Mouse (Mus musculus) heart, postnatal 0 days (tissue): ENCODE results near the gene Prdm1. TPM values are rescaled to one million over a fixed set of nuclear protein-coding genes. Genes with fewer than 3 reads are reported as not detected.

ENCODE experiments used
- ATAC-seq: fragments of 200-750 bp; cut with Nextera tagmentation; 2 replicates; pipeline ENCODE4 v1.8.0; 2017; ENCODE audit warnings: low read depth, moderate number of reproducible peaks, moderate library complexity; ENCODE audit not compliant: insufficient read depth
- DNase-seq: peaks from one replicate; pipeline ENCODE4 v3.0.0-alpha.2; 2016; ENCODE audit warnings: low spot score
- H3K27ac ChIP-seq: fragments of 300-500 bp; sonication (generic); 2 replicates; pipeline ENCODE4 v1.5.1; 2014; ENCODE audit warnings: low read depth, mild to moderate bottlenecking
- H3K27me3 ChIP-seq: fragments of 300-500 bp; sonication (generic); 2 replicates; pipeline ENCODE4 v1.6.1; 2014; ENCODE audit warnings: low read length, mixed read lengths; ENCODE audit not compliant: control insufficient read depth, insufficient read depth
- H3K36me3 ChIP-seq: fragments of 300-500 bp; sonication (generic); replicated peaks from 2 replicates; pipeline ENCODE4 v1.6.1; 2014; ENCODE audit warnings: low read length, mixed read lengths; ENCODE audit not compliant: control insufficient read depth, insufficient read depth
- H3K4me1 ChIP-seq: fragments of 300-500 bp; sonication (generic); 2 replicates; pipeline ENCODE4 v1.6.1; 2014; ENCODE audit warnings: antibody characterized with exemption; ENCODE audit not compliant: control insufficient read depth, insufficient read depth
- H3K4me2 ChIP-seq: fragments of 300-500 bp; sonication (generic); 2 replicates; pipeline ENCODE4 v1.6.1; 2014; ENCODE audit warnings: low read depth, mild to moderate bottlenecking, low read length, moderate library complexity
- H3K4me3 ChIP-seq: fragments of 300-500 bp; sonication (generic); 2 replicates; pipeline ENCODE4 v1.5.1; 2014; ENCODE audit warnings: low read depth, low read length
- H3K9ac ChIP-seq: fragments of 300-500 bp; sonication (generic); replicated peaks from 2 replicates; pipeline ENCODE4 v1.6.1; 2014; ENCODE audit warnings: low read depth, low read length, mixed read lengths
- H3K9me3 ChIP-seq: fragments of 300-500 bp; sonication (generic); replicated peaks from 2 replicates; pipeline ENCODE4 v1.6.1; 2016; ENCODE audit warnings: low read length; ENCODE audit not compliant: control insufficient read depth
- CTCF ChIP-seq: IDR thresholded peaks from 2 replicates; pipeline ENCODE4 v1.5.1; 2016; ENCODE audit warnings: antibody characterized with exemption, control low read depth, low read depth
- EP300 ChIP-seq: IDR thresholded peaks from 2 replicates; pipeline ENCODE4 v1.6.1; 2016; ENCODE audit warnings: antibody characterized with exemption, low read depth
- WGBS: fragments of 180-500 bp; shearing (Covaris S2); extraction: QIAGEN DNeasy Blood & Tissue Kit; methylation state at CpG from one replicate; pipeline ENCODE4 v1.1.7; 2014; 5-methylcytosine and 5-hydroxymethylcytosine counted together
- polyA plus RNA-seq: library from polyadenylated mRNA; unstranded; fragments of >200 nt; fragmentation: Nextera tagmentation; extraction: Ambion mirVana; gene quantifications from 2 replicates; pipeline ENCODE4 v1.2.1, GENCODE M21; 2015
- total RNA-seq: library from RNA; depleted of rRNA; stranded (reverse); fragments of >200 nt; gene quantifications from 2 replicates; pipeline ENCODE4 v1.2.3, GENCODE M21; 2014; ENCODE audit warnings: low replicate concordance

Prdm1 gene
- total and polyA plus RNA-seq, 2 experiments from 2014 or later, result 0.63 to 1.1 TPM

DNA sequence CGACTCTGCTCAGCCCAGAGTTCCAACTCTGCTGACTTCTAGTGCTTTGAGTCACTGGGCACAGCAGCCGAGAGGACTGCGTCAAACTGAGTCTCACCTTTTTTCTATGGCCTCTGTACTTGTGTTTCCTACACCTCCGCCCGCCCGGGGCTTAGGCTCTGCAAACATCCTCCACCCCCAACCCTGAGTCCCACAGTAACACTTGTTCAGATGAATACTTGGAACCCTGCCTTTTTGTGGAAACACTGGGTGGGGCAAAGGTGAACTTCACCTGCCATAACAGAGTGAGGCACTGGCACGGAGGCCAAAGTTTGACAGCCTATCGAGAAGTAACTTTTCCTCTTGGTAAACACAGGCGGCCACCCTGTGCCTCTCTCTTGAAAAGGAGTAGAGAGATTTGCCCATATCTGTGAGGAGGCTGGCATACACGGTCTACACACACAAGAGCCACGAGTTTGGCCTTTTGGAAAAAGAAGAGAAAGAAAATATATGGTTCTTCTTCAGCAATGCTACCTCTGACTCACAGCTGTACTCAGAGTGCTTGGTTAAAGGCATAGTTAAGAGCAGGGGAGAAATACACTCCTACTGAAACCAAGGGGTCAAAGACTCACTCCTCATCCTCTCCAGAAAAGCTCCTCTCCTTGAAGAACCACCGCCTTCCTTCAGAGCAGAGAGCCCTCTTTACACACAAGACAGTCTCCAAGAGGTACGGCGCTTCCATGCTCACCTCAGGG lies 80.7 kb downstream of the Prdm1 start:
- no peak for DNase-seq
- H3K27ac ChIP-seq, result peak overlapping the region; percentile 40; the same call in 1 of the 2 replicates
- H3K4me1 ChIP-seq, result 0 out of 2 replicates have a peak, but pooled peaks cover 4% of the 10 kb centered on the region
- no peaks in the 10 kb centered on the region for H3K9me3 ChIP-seq
- H3K36me3 ChIP-seq, result no peaks in the 10 kb centered on the region
- no peak for ATAC-seq
- no peak overlapping the region for H3K9ac ChIP-seq
- WGBS, result 84% methylated on average over 14 of the region's 14 CpGs
- H3K4me3 ChIP-seq, result peak overlapping the region; percentile 15; the same call in 1 of the 2 replicates
- no peaks in the 10 kb centered on the region for H3K27me3 ChIP-seq
- peak overlapping the region; percentile 40 for H3K4me2 ChIP-seq
- TF ChIP-seq EP300, result no peak
- TF ChIP-seq CTCF, result no peak

DNA sequence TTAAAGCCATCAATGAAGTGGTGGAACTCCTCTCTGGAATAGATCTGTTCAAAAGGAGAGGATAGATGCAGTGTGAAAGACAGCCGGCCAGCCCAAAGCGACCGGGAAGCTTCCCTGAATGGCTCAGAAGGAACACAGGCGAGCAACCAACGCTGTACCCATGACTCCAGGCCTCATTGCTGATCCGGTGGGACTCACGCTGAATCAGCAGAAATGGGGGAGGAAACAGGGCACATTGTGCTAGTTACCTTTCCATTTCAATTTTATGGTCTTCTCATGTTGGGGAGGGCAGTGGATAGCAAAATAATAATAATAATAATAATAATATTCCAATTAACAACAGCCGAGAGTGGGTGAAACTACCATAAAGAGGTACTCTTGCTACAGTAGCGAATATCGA lies 81.3 kb downstream of the Prdm1 start:
- H3K4me2 ChIP-seq, result no peak overlapping the region
- H3K27ac ChIP-seq, result no peak overlapping the region
- H3K9ac ChIP-seq, result no peak overlapping the region
- 85% methylated on average over 10 of the region's 10 CpGs for WGBS
- DNase-seq (no peak), ATAC-seq (no peak)
- H3K36me3 ChIP-seq, result no peaks in the 10 kb centered on the region
- H3K9me3 ChIP-seq, result no peaks in the 10 kb centered on the region
- no peak overlapping the region for H3K4me3 ChIP-seq
- H3K27me3 ChIP-seq, result no peaks in the 10 kb centered on the region
- TF ChIP-seq EP300, result no peak
- TF ChIP-seq CTCF, result no peak
- H3K4me1 ChIP-seq, result 0 out of 2 replicates have a peak, but pooled peaks cover 4% of the 10 kb centered on the region

DNA sequence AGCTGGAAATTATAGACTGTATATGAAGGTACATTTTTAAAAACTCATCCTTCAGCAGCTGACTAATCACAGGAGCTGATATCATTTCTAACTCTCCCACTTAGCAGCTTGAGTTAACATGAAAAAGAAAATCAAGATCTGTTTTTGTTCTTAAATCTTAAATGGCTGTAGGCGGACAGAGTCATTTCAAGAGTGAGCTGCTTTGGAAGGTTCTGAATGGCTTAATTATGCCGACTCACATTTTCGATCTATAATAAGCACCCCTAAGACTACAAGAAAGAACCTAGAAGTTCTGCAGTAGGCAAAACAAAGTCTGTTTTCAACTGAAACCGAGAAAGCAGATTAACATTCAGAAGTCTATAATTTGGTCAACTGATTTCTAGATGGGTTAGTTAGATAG lies 83.9 kb downstream of the Prdm1 start:
- Histone ChIP-seq H3K9ac (no peak overlapping the region), H3K4me2 (no peak overlapping the region), H3K27ac (no peak overlapping the region), H3K27me3 (no peaks in the 10 kb centered on the region), H3K36me3 (no peaks in the 10 kb centered on the region), H3K9me3 (no peaks in the 10 kb centered on the region), H3K4me3 (no peak overlapping the region), H3K4me1 (0 out of 2 replicates have a peak, but pooled peaks cover 4% of the 10 kb centered on the region)
- ATAC-seq (no peak), DNase-seq (no peak)
- TF ChIP-seq CTCF (no peak), EP300 (no peak)
- WGBS, result 69% methylated on average over 4 of the region's 4 CpGs

DNA sequence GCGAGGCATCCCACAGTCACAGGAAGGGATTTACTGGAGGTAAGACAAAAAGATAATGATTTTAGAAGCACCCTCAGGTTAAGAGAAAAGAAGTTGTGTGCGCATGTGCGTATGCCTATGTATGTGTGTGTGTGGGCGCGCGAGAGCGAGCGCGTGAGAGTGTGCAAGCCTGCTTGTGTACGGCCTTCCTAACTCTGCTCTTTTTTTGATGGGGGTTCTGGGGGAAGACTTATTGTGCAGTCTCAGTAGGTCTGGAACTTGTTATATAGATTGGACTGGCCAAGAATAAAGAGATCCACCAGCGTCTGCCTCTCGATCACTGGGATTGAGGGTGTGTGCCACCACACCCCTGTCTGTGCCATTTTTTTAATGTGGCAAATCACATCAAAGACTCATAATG lies 84.6 kb downstream of the Prdm1 start:
- Histone ChIP-seq H3K4me3 (no peak overlapping the region), H3K27me3 (no peaks in the 10 kb centered on the region), H3K9me3 (no peaks in the 10 kb centered on the region), H3K4me2 (no peak overlapping the region), H3K27ac (no peak overlapping the region), H3K36me3 (no peaks in the 10 kb centered on the region), H3K9ac (no peak overlapping the region), H3K4me1 (0 out of 2 replicates have a peak, but pooled peaks cover 4% of the 10 kb centered on the region)
- TF ChIP-seq CTCF (no peak), EP300 (no peak)
- no peak for DNase-seq
- 50% methylated on average over 12 of the region's 12 CpGs for WGBS
- ATAC-seq, result no peak

- no peaks in the 10 kb centered on the region for H3K36me3 ChIP-seq
- H3K9me3 ChIP-seq, result no peaks in the 10 kb centered on the region
- 90% methylated on average over 11 of the region's 11 CpGs for WGBS
- H3K27me3 ChIP-seq, result no peaks in the 10 kb centered on the region
- H3K4me1 ChIP-seq, result 0 out of 2 replicates have a peak, but pooled peaks cover 4% of the 10 kb centered on the region
- no peak overlapping the region for H3K9ac ChIP-seq
- TF ChIP-seq EP300 (no peak), CTCF (no peak)
- no peak overlapping the region for H3K27ac ChIP-seq
- no peak overlapping the region for H3K4me2 ChIP-seq
- no peak for ATAC-seq
- no peak for DNase-seq
- no peak overlapping the region for H3K4me3 ChIP-seq
Observed at GRCm38 (mm10) chr10:44439732-44440131, 88.6 kb downstream of the Prdm1 start.
